Mouse (Mus musculus): Measurements from ENCODE around the gene Cfb.

GRCm38 (mm10) chr17:34881683-34882310 lies 19.5 kb upstream of the Cfb start, which contains the start of gene Gm20547:
- TF ChIP-seq CTCF (IDR thresholded peaks at IDR 0.05; ENCODE audit: low read depth) (no peak), EP300 (optimal IDR thresholded peaks at IDR 0.05) (no peak)

All from stomach, postnatal 0 days (tissue).